Mouse (Mus musculus) hindbrain, embryonic 10.5 days (tissue): Measurements from ENCODE around the gene Ccdc85a. TPM values are rescaled to one million over a fixed set of nuclear protein-coding genes. Genes with fewer than 3 reads are reported as not detected.
A peak's percentile ranks its signal among the peaks of the same experiment; 100 is the strongest.

ENCODE experiments used
- DNase-seq: peaks from one replicate; pipeline ENCODE4 v3.0.0-alpha.2; 2017; ENCODE audit warnings: low spot score
- H3K27ac ChIP-seq: fragments of 300-500 bp; sonication (generic); 2 replicates; pipeline ENCODE4 v1.5.1; 2016; ENCODE audit warnings: mild to moderate bottlenecking, moderate library complexity
- H3K27me3 ChIP-seq: fragments of 300-500 bp; sonication (generic); 2 replicates; pipeline ENCODE4 v1.6.1; 2016; ENCODE audit warnings: mild to moderate bottlenecking; ENCODE audit not compliant: poor library complexity, insufficient read depth, severe bottlenecking
- H3K36me3 ChIP-seq: fragments of 300-500 bp; sonication (generic); 2 replicates; pipeline ENCODE4 v1.6.1; 2016; ENCODE audit warnings: mild to moderate bottlenecking, moderate library complexity
- H3K4me1 ChIP-seq: fragments of 300-500 bp; sonication (generic); replicated peaks from 2 replicates; pipeline ENCODE4 v1.6.1; 2016; ENCODE audit warnings: mild to moderate bottlenecking
- H3K4me3 ChIP-seq: fragments of 300-500 bp; sonication (generic); 2 replicates; pipeline ENCODE4 v1.5.1; 2016; ENCODE audit warnings: mild to moderate bottlenecking, moderate library complexity
- H3K9me3 ChIP-seq: fragments of 300-500 bp; sonication (generic); 2 replicates; pipeline ENCODE4 v1.6.1; 2016; ENCODE audit warnings: mild to moderate bottlenecking, moderate library complexity
- WGBS: fragments of 180-500 bp; shearing (Covaris S2); methylation state at CpG from one replicate; pipeline ENCODE4 v1.1.7; 2016; 5-methylcytosine and 5-hydroxymethylcytosine counted together
- polyA plus RNA-seq: library from polyadenylated mRNA; unstranded; fragments of >200 nt; fragmentation: Nextera tagmentation; extraction: Ambion mirVana; gene quantifications from 2 replicates; pipeline ENCODE4 v1.2.1, GENCODE M21; 2016

Gene Ccdc85a
- polyA plus RNA-seq: 1.8 and 3.5 TPM in 2 replicates

DNA sequence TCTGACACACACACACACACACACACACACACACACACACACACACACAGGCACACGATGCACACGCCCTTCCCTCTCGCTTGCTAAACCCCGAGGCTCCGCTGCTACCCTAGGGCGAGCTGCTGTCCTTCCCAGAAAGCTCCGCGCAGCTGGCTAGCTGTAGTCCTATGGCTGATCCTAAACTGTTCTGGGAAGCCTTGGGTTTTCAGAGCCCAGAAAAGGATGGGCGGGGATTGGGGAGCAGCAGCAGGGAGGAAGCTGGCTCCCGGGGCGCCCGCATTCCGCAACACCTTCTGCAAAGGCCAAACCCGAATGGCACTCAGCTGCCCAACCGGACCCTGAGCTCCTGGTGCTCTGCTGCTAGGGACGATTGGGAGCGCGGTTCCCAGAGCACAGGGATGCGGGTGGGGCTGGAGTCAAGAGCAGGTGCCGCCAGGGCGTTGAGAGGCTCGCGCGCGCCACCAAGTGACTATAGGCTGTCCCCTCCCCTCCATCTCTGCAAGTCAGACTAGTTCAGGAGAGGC is at the start of gene Ccdc85a:
Gene Ccdc85a (minus strand): TSS at position 414 of the 524 bp plus-strand sequence.
- Histone ChIP-seq H3K9me3 (no peaks in the 10 kb centered on the region), H3K27me3 (peaks cover 37% of the 10 kb centered on the region), H3K4me1 (peaks cover 12% of the 10 kb centered on the region; the same call in 1 of the 2 replicates), H3K27ac (peak within 1 kb of the TSS; percentile 66), H3K4me3 (peak within 1 kb of the TSS; percentile 74), H3K36me3 (no peaks in the 10 kb centered on the region)
- WGBS: under 1% methylated on average over 25 of the region's 25 CpGs
- DNase-seq: peak; percentile 89

DNA sequence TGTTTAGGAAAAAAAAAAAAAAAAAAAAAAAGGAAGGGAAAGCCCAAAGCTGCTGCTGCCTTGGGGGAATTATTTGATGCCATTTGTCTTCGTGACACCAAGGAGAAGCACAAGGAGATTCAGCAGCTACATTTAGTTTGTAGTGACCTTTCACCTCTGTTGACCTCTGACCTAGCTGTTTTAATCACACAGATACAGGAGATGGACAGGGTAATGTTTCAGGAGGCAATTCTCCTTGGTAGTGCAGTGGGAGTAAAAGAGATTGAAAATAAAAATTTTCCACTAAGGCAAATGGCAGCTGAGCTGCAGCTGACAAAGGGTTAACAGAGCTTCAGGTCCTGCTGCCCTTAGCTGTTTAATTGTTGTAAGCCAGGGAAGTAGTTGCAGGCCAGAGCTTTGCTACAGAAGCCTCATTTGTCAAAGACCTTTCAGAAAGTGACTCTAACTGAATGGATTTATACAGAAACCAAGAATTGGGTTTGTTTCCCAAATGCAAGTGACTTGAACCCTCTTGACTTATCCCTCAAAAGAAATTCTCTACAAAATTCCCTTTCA is 49.5 kb upstream of the Ccdc85a start:
- DNase-seq: peak; percentile 8
- H3K4me3 ChIP-seq: no peak overlapping the region
- H3K27ac ChIP-seq: no peak overlapping the region
- no peaks in the 10 kb centered on the region for H3K9me3 ChIP-seq
- H3K4me1 ChIP-seq: peaks cover 9% of the 10 kb centered on the region; the same call in 1 of the 2 replicates
- no peaks in the 10 kb centered on the region for H3K27me3 ChIP-seq
- H3K36me3 ChIP-seq: no peaks in the 10 kb centered on the region
- WGBS: 11% methylated on average over 1 of the region's 1 CpGs

DNA sequence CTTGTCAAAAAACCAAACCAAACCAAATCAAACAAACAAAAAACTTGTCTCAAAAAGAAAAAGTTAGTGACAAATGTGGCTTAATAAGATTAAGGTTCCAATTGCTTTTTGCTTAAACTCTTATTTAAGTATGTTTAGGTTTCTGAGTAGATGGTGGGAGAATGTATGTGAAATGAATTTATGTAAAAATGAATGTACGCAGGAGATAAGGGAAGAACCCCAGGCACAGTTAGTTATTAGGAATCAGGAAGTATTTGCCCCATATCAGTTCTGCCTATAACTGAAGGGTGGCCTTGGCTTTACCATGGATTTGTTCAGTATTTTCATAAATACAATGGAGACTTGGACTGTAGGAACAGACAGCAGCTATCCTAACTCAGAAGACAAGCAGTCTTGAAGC is 49.0 kb upstream of the Ccdc85a start:
- H3K9me3 ChIP-seq: no peaks in the 10 kb centered on the region

DNA sequence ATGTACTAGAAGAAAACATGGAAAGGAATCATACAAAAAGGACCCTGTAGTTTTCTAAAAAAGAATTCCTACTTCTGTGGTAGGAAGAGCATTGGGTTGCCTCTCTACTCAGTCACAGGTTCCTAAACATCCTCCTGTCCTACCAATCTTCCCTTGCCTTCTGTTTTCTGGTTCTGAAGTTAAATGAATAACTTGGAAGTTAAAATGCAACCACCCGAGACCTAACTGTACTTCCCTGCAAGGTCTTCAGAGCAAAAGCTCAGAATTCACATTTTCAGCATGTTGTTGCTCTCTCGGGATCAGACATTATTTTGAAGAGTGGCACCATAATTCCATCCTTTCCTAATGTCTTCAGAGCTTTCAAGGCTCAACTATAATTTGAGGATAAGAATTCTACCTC is 46.6 kb upstream of the Ccdc85a start:
- no peak overlapping the region for H3K27ac ChIP-seq
- H3K9me3 ChIP-seq: no peaks in the 10 kb centered on the region
- WGBS: 84% methylated on average over 2 of the region's 2 CpGs
- H3K4me3 ChIP-seq: no peak overlapping the region
- no peaks in the 10 kb centered on the region for H3K27me3 ChIP-seq
- peaks cover 9% of the 10 kb centered on the region; the same call in 1 of the 2 replicates for H3K4me1 ChIP-seq
- no peak for DNase-seq
- H3K36me3 ChIP-seq: no peaks in the 10 kb centered on the region

More for the DNA sequence above, 49.0 kb upstream of the Ccdc85a start:
- Histone ChIP-seq H3K36me3 (no peaks in the 10 kb centered on the region), H3K4me3 (no peak overlapping the region), H3K27me3 (no peaks in the 10 kb centered on the region), H3K27ac (no peak overlapping the region), H3K4me1 (peaks cover 9% of the 10 kb centered on the region; the same call in 1 of the 2 replicates)
- 92% methylated on average over 1 of the region's 1 CpGs for whole genome bisulfite sequencing
- no peak for DNase-seq

DNA sequence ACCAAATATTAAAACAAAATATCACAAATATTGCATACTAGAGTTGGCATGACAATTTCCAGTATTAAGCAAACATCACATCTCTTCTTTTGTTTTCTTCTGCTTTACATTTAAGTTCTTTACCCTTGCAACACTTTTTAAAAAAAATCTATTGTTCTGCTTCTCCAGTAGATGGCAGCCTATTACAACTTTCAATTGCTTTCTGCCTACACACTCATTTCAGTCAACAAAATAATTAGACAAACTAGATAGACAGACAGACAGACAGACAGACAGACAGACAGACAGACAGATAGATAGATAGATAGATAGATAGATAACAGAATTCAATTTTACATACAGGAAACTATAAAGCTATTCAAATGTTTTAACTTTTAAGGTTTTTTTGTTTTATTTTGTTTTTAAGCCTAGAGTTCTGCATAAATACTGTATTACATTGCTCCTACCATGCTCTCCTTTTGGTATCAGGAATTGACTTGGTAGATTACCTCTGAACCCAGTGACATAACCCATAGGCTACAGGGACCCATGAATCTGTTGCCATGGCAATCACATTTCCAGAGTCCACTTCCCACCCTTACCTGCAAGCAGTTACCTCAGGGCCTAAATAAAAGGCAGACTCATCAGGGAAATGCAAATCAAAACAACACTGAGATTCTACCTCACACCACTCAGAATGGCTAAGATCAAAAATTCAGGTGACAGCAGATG is 26.8 kb upstream of the Ccdc85a start:
- DNase-seq: no peak
- Histone ChIP-seq H3K9me3 (no peaks in the 10 kb centered on the region), H3K4me1 (no peaks in the 10 kb centered on the region), H3K27ac (no peak overlapping the region), H3K27me3 (no peaks in the 10 kb centered on the region), H3K36me3 (no peaks in the 10 kb centered on the region), H3K4me3 (no peak overlapping the region)

DNA sequence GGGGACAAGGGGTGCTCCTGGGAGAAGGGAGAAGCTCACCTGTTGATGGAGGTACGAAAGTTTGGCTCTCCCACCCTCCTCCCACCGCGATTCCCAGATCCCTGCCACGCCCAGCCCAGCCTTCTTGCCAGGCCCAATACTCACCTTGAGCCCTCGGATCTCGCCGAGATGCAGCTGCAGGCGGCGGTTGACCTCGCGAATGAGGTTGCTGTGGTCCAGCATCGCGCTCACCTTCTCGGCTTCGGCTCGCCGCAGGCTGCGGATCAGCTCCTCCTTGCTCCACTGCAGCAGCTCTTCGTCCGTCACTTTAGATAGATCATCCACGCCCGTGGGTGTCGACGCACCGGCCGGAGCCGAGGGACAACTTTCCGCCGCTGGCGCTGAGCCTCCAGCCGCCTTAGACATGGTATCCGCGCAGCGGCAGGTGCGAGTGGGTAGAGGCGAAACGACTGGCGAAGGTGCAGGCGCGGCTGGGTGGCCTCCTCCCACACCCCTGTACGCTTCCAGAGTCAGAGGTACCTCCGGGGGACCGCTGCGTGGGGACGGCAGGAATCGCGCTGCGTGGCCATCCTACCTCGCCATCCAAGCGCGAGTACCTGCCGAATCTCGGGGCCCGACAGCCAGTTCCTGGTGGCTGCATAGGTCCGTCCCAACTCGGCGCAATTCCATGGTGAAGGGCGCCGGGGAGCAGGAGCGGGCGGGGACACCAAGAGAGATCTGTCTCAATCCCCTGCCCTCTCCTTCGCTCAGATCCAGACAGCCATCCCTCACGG is 800 bp downstream of the Ccdc85a start:
- Histone ChIP-seq H3K4me1 (peaks cover 12% of the 10 kb centered on the region; the same call in 1 of the 2 replicates), H3K36me3 (no peaks in the 10 kb centered on the region), H3K27ac (peak overlapping the region; percentile 66), H3K4me3 (peak overlapping the region; percentile 74), H3K27me3 (peaks cover 37% of the 10 kb centered on the region), H3K9me3 (no peaks in the 10 kb centered on the region)
- WGBS: 1% methylated on average over 62 of the region's 63 CpGs
- no peak for DNase-seq

DNA sequence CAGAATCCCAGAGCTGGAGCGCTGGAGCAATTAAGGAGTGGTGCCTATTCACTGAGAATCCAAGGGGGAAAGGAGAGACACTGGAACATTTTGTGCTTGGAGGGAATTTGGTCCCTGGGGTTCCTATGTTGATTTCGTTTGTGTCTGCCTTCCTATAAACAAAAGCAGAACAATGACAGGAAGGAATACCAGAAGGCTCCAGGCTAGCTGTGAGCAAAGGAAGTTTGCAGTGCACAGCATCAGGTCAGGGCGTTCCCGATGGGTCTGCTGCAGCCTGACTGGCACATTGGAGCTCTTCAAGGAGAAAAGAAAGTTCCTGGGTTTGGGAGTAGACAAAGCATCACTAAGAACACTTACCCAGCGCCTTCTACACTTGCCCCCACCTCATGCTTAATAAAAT is 1.9 kb downstream of the Ccdc85a start:
- peaks cover 12% of the 10 kb centered on the region; the same call in 1 of the 2 replicates for H3K4me1 ChIP-seq
- WGBS: 14% methylated on average over 5 of the region's 5 CpGs
- H3K36me3 ChIP-seq: no peaks in the 10 kb centered on the region
- no peak overlapping the region for H3K27ac ChIP-seq
- H3K4me3 ChIP-seq: peak overlapping the region; percentile 74; the same call in 1 of the 2 replicates
- no peak for DNase-seq
- H3K27me3 ChIP-seq: peaks cover 37% of the 10 kb centered on the region
- H3K9me3 ChIP-seq: no peaks in the 10 kb centered on the region

DNA sequence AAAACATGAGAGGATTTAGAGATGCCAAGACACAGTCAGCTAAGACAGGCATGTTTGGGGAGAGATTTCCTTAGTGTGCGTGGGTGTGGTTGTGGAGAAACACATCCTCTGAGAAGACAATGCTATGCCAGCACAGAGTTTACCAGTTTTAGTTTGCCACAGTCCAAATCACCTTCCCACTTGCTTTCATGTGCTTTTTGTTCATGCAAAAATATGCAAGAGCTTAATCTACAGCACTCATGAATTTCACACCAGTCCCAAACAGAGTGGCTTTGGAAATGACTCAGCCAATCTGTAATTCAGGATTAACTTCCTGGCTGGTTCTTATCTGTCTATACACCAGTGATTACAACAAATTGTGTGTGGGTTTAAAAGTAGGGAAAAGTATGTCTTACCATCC is 11.7 kb downstream of the Ccdc85a start:
- Histone ChIP-seq H3K9me3 (no peaks in the 10 kb centered on the region), H3K4me3 (no peak overlapping the region), H3K4me1 (no peaks in the 10 kb centered on the region), H3K27me3 (no peaks in the 10 kb centered on the region), H3K36me3 (no peaks in the 10 kb centered on the region), H3K27ac (no peak overlapping the region)
- no peak for DNase-seq
- 92% methylated on average over 1 of the region's 1 CpGs for WGBS

DNA sequence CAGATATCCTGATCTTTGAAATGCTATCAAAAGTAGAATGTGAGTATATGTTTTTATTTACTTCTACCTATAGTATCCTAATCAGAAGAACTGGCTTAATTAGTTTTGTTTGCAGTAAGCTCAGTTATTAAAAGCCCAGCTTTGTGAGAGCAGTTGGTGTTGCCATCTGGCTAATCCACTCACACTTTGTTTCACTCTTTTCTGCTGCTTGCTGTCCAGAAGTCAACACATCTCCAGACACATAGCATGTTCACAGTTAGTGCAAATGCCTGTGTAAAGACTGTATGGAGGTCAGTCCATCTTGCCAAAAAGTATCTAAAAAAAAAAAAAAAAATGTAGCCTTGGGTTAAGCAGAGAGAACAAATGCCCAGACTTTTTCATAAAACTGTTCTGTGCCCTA is 27.7 kb downstream of the Ccdc85a start:
- H3K9me3 ChIP-seq: no peaks in the 10 kb centered on the region

DNA sequence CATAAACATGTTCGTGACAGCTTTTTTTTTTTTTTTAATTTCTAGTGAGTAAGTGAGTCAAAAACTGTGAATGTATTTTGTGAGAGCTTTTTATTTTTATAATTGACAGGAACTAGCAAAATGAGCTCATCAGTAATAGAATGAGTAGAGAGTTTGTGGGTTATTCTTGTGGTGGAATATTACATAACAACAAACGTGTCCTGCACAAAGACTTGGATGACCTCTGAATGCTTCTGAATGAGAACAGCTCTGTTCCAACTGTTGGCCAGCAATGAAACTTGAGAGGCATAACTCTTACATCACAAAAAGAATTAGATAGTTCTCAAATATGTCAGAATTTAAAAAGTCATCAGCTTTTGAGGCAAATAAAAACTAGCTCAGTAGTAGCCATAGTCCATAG is 40.7 kb downstream of the Ccdc85a start:
- no peak for DNase-seq
- H3K9me3 ChIP-seq: no peaks in the 10 kb centered on the region
- no peak overlapping the region for H3K4me3 ChIP-seq
- H3K36me3 ChIP-seq: no peaks in the 10 kb centered on the region
- H3K4me1 ChIP-seq: no peaks in the 10 kb centered on the region
- H3K27me3 ChIP-seq: no peaks in the 10 kb centered on the region
- no peak overlapping the region for H3K27ac ChIP-seq
- 87% methylated on average over 2 of the region's 2 CpGs for WGBS

More for the DNA sequence above, 27.7 kb downstream of the Ccdc85a start:
- no peaks in the 10 kb centered on the region for H3K27me3 ChIP-seq
- no peaks in the 10 kb centered on the region for H3K4me1 ChIP-seq
- no peak overlapping the region for H3K4me3 ChIP-seq
- no peak for DNase-seq
- H3K36me3 ChIP-seq: no peaks in the 10 kb centered on the region
- H3K27ac ChIP-seq: no peak overlapping the region

DNA sequence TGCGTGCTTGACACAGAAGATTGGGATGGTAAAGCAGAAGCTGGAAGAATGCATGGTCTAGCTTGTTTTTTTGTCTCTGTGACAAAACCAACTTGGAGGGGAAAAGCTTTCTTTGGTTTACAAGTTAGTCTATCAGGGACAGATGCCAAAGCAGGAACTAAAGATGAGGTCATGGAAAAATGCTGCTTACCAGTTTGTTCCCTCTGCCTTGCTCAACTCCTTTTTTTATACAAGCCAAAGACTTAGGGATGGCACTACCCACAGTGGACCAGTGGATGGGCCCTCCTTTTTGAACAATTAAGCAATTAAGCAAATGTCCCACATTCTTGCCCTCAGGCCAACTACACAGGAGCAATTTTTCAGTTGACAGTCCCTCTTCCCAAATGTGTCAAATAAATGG is 42.8 kb downstream of the Ccdc85a start:
- 91% methylated on average over 1 of the region's 1 CpGs for WGBS
- H3K27me3 ChIP-seq: no peaks in the 10 kb centered on the region
- no peaks in the 10 kb centered on the region for H3K36me3 ChIP-seq
- no peak for DNase-seq
- H3K4me3 ChIP-seq: no peak overlapping the region
- no peaks in the 10 kb centered on the region for H3K4me1 ChIP-seq
- no peaks in the 10 kb centered on the region for H3K9me3 ChIP-seq
- H3K27ac ChIP-seq: no peak overlapping the region

DNA sequence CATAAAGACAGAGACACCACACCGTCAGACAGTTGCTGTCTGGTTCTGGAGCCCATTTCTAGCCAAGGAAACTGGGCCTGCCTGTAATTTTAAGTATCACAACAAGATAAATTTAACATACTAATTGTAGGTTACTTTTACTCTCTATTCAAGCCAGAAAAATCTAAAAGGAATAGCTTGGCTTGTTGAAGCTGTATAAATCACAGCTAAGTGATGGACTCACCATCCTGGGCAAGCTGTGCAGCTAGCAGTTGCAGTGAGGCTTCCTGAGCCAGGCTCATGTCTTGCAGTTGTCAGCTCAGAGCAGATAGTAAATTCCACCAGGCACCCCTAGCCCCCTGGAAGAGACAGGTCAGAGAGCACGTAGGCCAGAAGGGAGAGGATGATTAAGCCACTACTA is 50.8 kb downstream of the Ccdc85a start:
- H3K27me3 ChIP-seq: no peaks in the 10 kb centered on the region
- H3K4me3 ChIP-seq: no peak overlapping the region
- 84% methylated on average over 2 of the region's 2 CpGs for WGBS
- H3K9me3 ChIP-seq: peaks cover 10% of the 10 kb centered on the region
- H3K4me1 ChIP-seq: no peaks in the 10 kb centered on the region
- H3K36me3 ChIP-seq: no peaks in the 10 kb centered on the region
- no peak overlapping the region for H3K27ac ChIP-seq
- DNase-seq: no peak

DNA sequence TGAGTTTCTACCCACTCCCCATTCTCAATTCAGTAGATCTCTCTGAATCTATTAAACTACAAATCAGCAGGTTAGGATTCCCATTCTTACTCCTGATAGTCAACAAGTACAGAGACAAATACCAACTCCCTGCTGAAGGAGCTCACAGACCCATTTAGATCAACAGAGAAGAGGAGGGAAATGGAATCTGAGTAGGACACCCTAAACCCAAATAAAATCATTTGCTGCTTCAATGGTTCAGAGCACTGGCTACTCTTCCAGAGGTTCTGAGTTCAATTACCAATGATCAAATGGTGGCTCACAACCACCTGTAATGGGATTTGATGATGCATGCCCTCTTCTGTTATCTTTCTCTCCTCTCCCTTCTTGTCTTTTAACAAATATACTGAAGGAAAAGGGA is 82.9 kb downstream of the Ccdc85a start:
- H3K27ac ChIP-seq: no peak overlapping the region
- no peaks in the 10 kb centered on the region for H3K9me3 ChIP-seq
- DNase-seq: no peak
- no peaks in the 10 kb centered on the region for H3K27me3 ChIP-seq
- no peaks in the 10 kb centered on the region for H3K4me1 ChIP-seq
- H3K36me3 ChIP-seq: no peaks in the 10 kb centered on the region
- H3K4me3 ChIP-seq: no peak overlapping the region
